Mouse (Mus musculus) small intestine, adult 2 months (tissue): ENCODE measurements around the gene Limd1.

Source experiments
- CTCF ChIP-seq: fragments of 200-500 bp; IDR thresholded peaks from 2 replicates; pipeline ENCODE4 v1.5.1; 2012; ENCODE audit warnings: low read depth, mild to moderate bottlenecking, control low read depth, inconsistent platforms, low read length, moderate library complexity, mixed read lengths; ENCODE audit not compliant: insufficient replicate concordance, insufficient read length; ENCODE audit errors: extremely low read depth
- POLR2A ChIP-seq: fragments of 200-500 bp; IDR thresholded peaks from 2 replicates; pipeline ENCODE4 v1.6.1; 2012; ENCODE audit warnings: low read depth, mild to moderate bottlenecking, control low read depth, inconsistent platforms, low read length, moderate library complexity

DNA sequence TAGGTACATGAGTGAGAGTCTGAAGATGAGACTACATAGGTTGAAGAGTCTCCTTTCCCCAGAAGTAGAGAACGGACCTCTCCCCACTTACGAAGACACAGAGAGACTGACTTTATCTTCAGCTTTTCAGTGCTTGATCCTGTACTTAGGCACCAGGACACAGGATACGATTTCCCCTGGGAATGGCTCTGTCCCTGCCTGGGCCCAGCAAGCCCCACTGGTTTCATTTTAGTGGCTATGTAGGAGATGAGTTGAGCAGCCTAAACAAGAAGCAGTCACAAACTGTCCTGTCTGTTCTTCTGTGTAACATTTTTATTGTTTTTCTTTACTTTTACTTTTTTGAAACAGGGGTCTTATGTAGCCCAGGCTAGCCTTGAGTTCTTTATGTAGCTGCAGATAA lies 6.3 kb downstream of the Limd1 start:
- TF ChIP-seq CTCF (no peak), POLR2A (no peak)
